Mouse (Mus musculus): Measurements from ENCODE around the gene Marco.
A peak's percentile ranks its signal among the peaks of the same experiment; 100 is the strongest.

DNA sequence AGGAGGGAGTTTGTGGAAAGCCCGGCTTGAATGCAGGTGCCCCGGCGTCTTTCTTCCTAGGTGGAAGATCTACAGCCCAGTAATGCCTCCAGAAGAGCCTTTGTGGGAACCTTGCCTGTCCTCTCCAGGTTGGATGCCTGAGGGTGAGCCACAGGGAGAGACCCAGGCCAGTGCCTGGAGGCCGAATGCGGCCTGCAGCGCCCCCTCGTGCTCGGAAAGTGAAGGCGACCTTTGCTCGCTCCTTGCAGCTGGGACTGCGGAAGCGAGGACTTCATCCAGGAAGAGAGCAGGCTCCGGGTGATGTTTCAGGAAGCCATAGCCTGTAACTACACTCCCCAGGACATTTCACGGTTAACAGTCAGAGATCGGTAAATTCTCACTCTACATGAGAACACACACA lies 35.9 kb downstream of the Marco start:
- TF ChIP-seq FOSL1 (IDR thresholded peaks at IDR 0.05; ENCODE audit: insufficient read depth, low read length, poor library complexity, severe bottlenecking) (no peak), CTCF (IDR thresholded peaks at IDR 0.05; ENCODE audit: control insufficient read depth, insufficient read depth, insufficient read length) (peak; percentile 56), MAX (IDR thresholded peaks at IDR 0.05) (no peak), CEBPB (IDR thresholded peaks at IDR 0.05; ENCODE audit: low read depth) (no peak), USF1 (IDR thresholded peaks at IDR 0.05; ENCODE audit: low read depth) (no peak)
